Mouse (Mus musculus) midbrain, embryonic 14.5 days (tissue): Measurements from ENCODE around the gene Elp6. TPM values are rescaled to one million over a fixed set of nuclear protein-coding genes. Genes with fewer than 3 reads are reported as not detected.
A peak's percentile ranks its signal among the peaks of the same experiment; 100 is the strongest.

Experiments
- ATAC-seq: fragments of 200-750 bp; cut with Nextera tagmentation; 2 replicates; pipeline ENCODE4 v1.8.0; 2017; ENCODE audit warnings: moderate number of reproducible peaks, moderate library complexity; ENCODE audit not compliant: low FRiP score, low TSS enrichment
- DNase-seq: peaks from one replicate; pipeline ENCODE4 v3.0.0-alpha.2; 2015
- H3K27ac ChIP-seq: fragments of 300-500 bp; sonication (generic); replicated peaks from 2 replicates; pipeline ENCODE4 v1.5.1; 2014; ENCODE audit warnings: mild to moderate bottlenecking, low read depth, low read length, moderate library complexity
- H3K27me3 ChIP-seq: fragments of 300-500 bp; sonication (generic); 2 replicates; pipeline ENCODE4 v1.6.1; 2014; ENCODE audit warnings: low read length, control low read depth, mixed read lengths; ENCODE audit not compliant: control insufficient read depth, insufficient read depth
- H3K36me3 ChIP-seq: fragments of 300-500 bp; sonication (generic); 2 replicates; pipeline ENCODE4 v1.6.1; 2014; ENCODE audit warnings: low read length, control low read depth; ENCODE audit not compliant: control insufficient read depth, insufficient read depth
- H3K4me1 ChIP-seq: fragments of 300-500 bp; sonication (generic); 2 replicates; pipeline ENCODE4 v1.6.1; 2014; ENCODE audit warnings: mild to moderate bottlenecking, antibody characterized with exemption, low read length, control low read depth; ENCODE audit not compliant: control insufficient read depth, insufficient read depth
- H3K4me2 ChIP-seq: fragments of 300-500 bp; sonication (generic); 2 replicates; pipeline ENCODE4 v1.6.1; 2014; ENCODE audit warnings: mild to moderate bottlenecking, low read length, moderate library complexity
- H3K4me3 ChIP-seq: fragments of 300-500 bp; sonication (generic); replicated peaks from 2 replicates; pipeline ENCODE4 v1.5.1; 2014; ENCODE audit warnings: low read depth, low read length
- H3K9ac ChIP-seq: fragments of 300-500 bp; sonication (generic); replicated peaks from 2 replicates; pipeline ENCODE4 v1.6.1; 2014; ENCODE audit warnings: mild to moderate bottlenecking, low read length, moderate library complexity
- H3K9me3 ChIP-seq: fragments of 300-500 bp; sonication (generic); 2 replicates; pipeline ENCODE4 v1.6.1; 2016; ENCODE audit warnings: low read length, control low read depth, mixed read lengths; ENCODE audit not compliant: control insufficient read depth
- WGBS: fragments of 180-500 bp; shearing (Covaris S2); extraction: QIAGEN DNeasy Blood & Tissue Kit; methylation state at CpG from one replicate; pipeline ENCODE4 v1.1.7; 2014; 5-methylcytosine and 5-hydroxymethylcytosine counted together
- polyA plus RNA-seq: library from polyadenylated mRNA; unstranded; fragments of >200 nt; fragmentation: Nextera tagmentation; extraction: Ambion mirVana; gene quantifications from 2 replicates; pipeline ENCODE4 v1.2.1, GENCODE M21; 2014

The Elp6 gene
- polyA plus RNA-seq, 1 experiment from 2014 or later = 43.5 TPM

DNA sequence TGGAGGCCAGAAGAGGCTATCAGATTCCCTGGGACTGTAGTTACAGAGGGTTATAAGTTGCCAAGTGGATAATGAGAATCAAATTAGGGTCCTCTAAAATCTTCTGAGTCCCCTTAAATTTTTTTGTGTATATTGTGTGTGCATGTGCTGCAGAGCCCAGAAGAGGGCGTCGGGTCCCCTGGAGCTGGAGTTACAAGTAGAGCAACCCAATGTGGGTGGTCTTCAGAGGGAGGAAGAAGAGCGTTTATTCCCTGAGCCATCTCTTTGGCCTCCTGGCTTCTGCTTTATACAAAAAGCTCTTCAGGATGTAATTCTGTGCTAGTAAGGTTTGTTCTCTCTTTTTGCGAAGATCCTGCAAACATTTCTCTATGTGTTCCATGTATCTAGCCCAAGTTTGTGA, 457 bp upstream of the Elp6 start:
- Histone ChIP-seq H3K4me1 (0 out of 2 replicates have a peak, but pooled peaks cover 5% of the 10 kb centered on the region), H3K36me3 (0 out of 2 replicates have a peak, but pooled peaks cover 6% of the 10 kb centered on the region), H3K4me2 (peak overlapping the region; percentile 81), H3K9me3 (no peaks in the 10 kb centered on the region), H3K27me3 (no peaks in the 10 kb centered on the region), H3K9ac (peak overlapping the region; percentile 78), H3K27ac (peak overlapping the region; percentile 95), H3K4me3 (peak overlapping the region; percentile 59)
- DNase-seq (peak; percentile 72), ATAC-seq (peak; percentile 35; the same call in 1 of the 2 replicates)
- 2% methylated on average over 4 of the region's 4 CpGs for WGBS

DNA sequence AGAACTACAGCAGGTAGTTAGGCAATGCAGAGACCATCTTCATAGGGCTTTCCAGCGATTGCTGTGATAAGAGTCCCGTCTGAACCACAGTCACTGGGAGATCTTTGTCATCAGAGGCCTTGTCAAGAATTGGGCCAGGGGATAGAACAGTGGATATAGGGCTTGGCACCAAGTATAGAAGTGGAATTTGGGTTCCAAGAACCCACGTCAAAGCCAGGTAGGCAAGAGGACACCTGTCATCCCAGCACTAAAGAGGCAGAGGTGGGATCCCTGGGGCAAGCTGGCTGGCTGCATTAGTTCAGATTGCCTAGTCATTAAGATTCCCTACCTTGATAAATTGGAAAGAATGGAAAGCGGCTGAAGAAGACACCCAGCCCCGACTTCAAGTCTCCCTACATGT, 1.4 kb downstream of the Elp6 start:
- WGBS = 93% methylated on average over 5 of the region's 5 CpGs

DNA sequence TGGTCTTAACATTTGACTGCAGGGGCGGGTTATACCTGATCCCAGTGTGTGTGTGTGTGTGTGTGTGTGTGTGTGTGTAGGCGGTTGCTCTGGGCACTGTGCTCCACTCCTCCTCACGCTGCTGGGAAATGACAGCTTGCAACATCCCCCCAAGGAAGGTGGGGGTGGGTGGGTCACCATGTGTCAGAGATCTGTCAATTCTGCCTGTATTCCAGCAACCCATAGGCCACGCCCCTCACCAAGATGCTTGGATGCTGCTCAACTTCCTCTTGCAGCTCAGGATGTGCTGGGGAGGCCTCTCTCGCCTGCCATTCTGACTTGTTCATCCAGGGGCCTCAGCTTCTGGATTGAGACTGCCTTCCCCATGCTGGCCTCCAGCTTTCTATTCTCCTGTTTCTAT, 9.7 kb downstream of the Elp6 start:
- 89% methylated on average over 5 of the region's 5 CpGs for WGBS
- H3K36me3 ChIP-seq = peaks cover 78% of the 10 kb centered on the region

More for the DNA sequence above, 1.4 kb downstream of the Elp6 start:
- Histone ChIP-seq H3K4me1 (0 out of 2 replicates have a peak, but pooled peaks cover 5% of the 10 kb centered on the region), H3K9me3 (no peaks in the 10 kb centered on the region), H3K4me2 (peak overlapping the region; percentile 81; the same call in 1 of the 2 replicates), H3K9ac (no peak overlapping the region), H3K27ac (no peak overlapping the region), H3K4me3 (no peak overlapping the region), H3K27me3 (no peaks in the 10 kb centered on the region), H3K36me3 (peaks cover 22% of the 10 kb centered on the region)
- DNase-seq (no peak), ATAC-seq (no peak)

DNA sequence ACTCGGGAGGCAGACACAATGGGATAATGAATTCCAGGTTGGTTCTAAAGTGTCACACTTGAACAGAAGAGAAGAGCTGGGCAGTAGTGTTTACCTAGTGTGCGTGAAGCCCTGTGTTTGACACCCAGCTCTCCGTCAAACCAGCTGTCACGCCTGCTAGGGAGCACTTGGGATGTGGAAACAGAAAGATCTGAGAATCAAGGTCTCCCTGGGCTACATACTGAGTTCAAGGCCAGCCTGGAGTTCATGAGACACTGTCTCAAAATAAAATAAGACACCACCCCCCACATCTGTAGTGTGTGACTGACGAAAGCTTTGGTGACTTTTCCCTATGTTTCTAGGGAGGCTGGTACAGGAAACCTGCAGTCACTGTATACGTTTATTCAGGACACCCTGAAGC, 10.4 kb downstream of the Elp6 start:
- Histone ChIP-seq H3K27me3 (no peaks in the 10 kb centered on the region), H3K27ac (no peak overlapping the region), H3K4me1 (no peaks in the 10 kb centered on the region), H3K9me3 (no peaks in the 10 kb centered on the region), H3K36me3 (peaks cover 76% of the 10 kb centered on the region), H3K4me2 (no peak overlapping the region), H3K9ac (no peak overlapping the region), H3K4me3 (no peak overlapping the region)
- no peak for DNase-seq
- 94% methylated on average over 6 of the region's 6 CpGs for WGBS
- ATAC-seq = no peak

More for the DNA sequence above, 9.7 kb downstream of the Elp6 start:
- Histone ChIP-seq H3K27ac (no peak overlapping the region), H3K9ac (no peak overlapping the region), H3K4me1 (no peaks in the 10 kb centered on the region), H3K9me3 (no peaks in the 10 kb centered on the region), H3K4me2 (no peak overlapping the region), H3K27me3 (no peaks in the 10 kb centered on the region), H3K4me3 (no peak overlapping the region)
- DNase-seq = no peak
- no peak for ATAC-seq

DNA sequence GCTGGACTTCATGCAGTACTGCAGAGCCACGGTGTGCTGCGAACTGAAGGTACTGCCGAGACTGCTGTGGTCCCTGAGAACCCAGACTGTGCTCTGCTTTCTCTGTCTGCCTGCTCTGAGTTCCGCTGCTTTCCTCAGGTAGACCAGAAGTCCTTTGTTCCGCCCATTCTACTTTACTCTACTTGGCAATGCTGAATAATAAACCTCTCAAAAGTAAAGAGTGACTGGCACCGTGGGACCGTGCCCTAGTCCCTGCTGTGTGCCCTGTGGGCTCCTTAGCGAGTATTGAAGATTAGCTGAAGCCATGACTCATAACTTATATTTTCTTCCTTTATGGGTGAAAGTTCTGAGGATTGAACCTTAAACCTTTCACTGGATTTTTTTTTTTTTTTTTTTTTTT, 10.9 kb downstream of the Elp6 start:
- peaks cover 76% of the 10 kb centered on the region for H3K36me3 ChIP-seq
- 98% methylated on average over 8 of the region's 8 CpGs for WGBS

DNA sequence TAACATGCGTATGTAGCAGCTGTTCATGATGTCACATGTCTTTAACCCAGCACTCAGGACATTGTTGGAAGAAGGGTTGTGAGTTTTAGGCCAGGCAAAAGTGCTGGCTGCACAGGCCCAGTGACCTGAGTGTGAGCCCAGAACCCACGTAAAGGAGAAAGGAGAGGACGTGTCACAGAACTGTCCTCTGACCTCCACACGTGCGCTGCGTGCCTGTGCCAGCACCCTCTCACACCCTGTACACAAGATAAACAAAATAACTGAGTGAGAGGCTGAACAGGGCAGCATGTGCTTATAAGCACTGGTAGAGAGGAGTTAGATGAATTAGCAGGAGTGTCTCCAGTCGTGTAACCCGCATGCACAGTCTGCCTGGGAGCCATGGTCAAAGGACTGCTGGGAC, 11.5 kb downstream of the Elp6 start:
- no peaks in the 10 kb centered on the region for H3K4me1 ChIP-seq
- H3K9ac ChIP-seq = no peak overlapping the region
- no peaks in the 10 kb centered on the region for H3K27me3 ChIP-seq
- no peak overlapping the region for H3K4me3 ChIP-seq
- peaks cover 76% of the 10 kb centered on the region for H3K36me3 ChIP-seq
- no peak for ATAC-seq
- H3K9me3 ChIP-seq = no peaks in the 10 kb centered on the region
- DNase-seq = no peak
- H3K4me2 ChIP-seq = no peak overlapping the region
- H3K27ac ChIP-seq = no peak overlapping the region
- WGBS = 97% methylated on average over 8 of the region's 8 CpGs

More for the DNA sequence above, 10.9 kb downstream of the Elp6 start:
- H3K27me3 ChIP-seq = no peaks in the 10 kb centered on the region
- no peak overlapping the region for H3K4me3 ChIP-seq
- no peak overlapping the region for H3K4me2 ChIP-seq
- H3K9ac ChIP-seq = no peak overlapping the region
- no peak overlapping the region for H3K27ac ChIP-seq
- ATAC-seq = no peak
- no peaks in the 10 kb centered on the region for H3K9me3 ChIP-seq
- H3K4me1 ChIP-seq = no peaks in the 10 kb centered on the region
- no peak for DNase-seq

DNA sequence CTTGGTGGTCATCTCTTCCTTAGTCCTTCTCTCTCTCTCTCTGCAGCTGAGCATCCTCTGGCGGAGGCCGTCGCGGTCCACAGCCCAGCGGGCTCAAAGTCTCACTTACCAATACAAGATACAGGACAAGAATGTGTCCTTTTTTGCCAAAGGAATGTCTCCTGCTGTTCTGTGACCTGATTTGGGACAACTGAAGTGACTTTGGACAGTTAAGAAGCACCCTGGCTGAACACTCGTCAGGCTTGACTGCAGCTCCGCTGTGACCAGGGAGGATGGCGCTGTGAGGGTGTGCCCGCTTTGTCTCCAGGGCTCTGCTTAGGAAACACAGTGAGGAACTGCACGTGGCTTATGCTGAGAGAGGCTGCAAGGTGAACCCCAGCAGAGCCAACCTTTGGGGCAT, 15.8 kb downstream of the Elp6 start:
- Histone ChIP-seq H3K4me3 (no peak overlapping the region), H3K27me3 (no peaks in the 10 kb centered on the region), H3K9ac (no peak overlapping the region), H3K4me1 (no peaks in the 10 kb centered on the region), H3K9me3 (no peaks in the 10 kb centered on the region), H3K27ac (no peak overlapping the region), H3K4me2 (no peak overlapping the region), H3K36me3 (peaks cover 48% of the 10 kb centered on the region)
- DNase-seq (no peak), ATAC-seq (no peak)
- WGBS = 69% methylated on average over 10 of the region's 10 CpGs

DNA sequence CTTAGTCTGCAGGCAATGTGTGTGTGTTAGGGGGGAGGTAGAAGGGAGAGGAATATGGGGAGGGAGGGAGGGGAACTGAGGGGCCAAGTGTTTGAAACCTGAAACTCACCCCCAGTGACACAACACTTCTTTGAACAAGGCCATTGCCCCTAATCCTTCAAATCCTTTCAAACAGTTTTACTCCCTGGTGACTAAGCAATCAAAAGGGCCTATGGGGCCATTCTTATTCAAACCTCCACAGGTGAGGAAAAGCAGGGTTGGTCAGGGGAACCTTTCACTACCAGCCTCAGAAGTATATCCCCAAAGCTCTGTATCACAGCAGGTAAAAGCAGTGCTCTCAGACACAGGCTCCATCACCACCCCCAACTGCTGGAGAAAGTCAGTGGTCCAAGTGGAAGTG, 18.0 kb downstream of the Elp6 start:
- DNase-seq (no peak), ATAC-seq (no peak)
- Histone ChIP-seq H3K36me3 (peaks cover 37% of the 10 kb centered on the region), H3K4me3 (no peak overlapping the region), H3K27me3 (no peaks in the 10 kb centered on the region), H3K27ac (no peak overlapping the region), H3K4me1 (no peaks in the 10 kb centered on the region), H3K4me2 (no peak overlapping the region), H3K9me3 (no peaks in the 10 kb centered on the region), H3K9ac (no peak overlapping the region)

DNA sequence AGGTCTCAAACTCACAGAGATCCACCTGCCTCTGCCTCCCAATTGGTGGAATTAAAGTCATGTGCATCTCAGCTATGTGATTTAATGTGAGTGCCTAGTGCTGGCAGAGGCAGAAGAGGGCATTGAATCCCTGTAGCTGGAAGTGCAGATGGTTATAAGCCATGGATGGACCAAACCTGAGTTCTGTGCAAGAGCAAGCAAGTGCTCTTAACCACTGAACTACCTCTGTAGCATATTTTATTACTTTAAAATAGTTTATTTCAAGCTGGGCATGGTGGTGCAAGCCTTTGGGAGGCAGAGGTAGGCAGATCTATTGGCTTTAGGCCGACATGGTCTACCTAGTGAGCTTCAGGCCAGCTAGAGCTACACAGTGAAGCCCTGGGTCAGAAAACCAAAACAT, 19.2 kb downstream of the Elp6 start:
- H3K4me3 ChIP-seq = no peak overlapping the region
- DNase-seq = no peak

More for the DNA sequence above, 19.2 kb downstream of the Elp6 start:
- Histone ChIP-seq H3K36me3 (peaks cover 26% of the 10 kb centered on the region), H3K27ac (no peak overlapping the region), H3K9ac (no peak overlapping the region), H3K27me3 (no peaks in the 10 kb centered on the region), H3K9me3 (no peaks in the 10 kb centered on the region), H3K4me1 (no peaks in the 10 kb centered on the region), H3K4me2 (no peak overlapping the region)
- ATAC-seq = no peak
- WGBS = 95% methylated on average over 1 of the region's 1 CpGs
